Mouse (Mus musculus) G1E (cell line): ENCODE measurements around the gene Naa38.

Source experiments
- CTCF ChIP-seq: IDR thresholded peaks from 2 replicates; pipeline ENCODE4 v1.5.1; 2012; ENCODE audit warnings: low read depth, low read length, inconsistent platforms, mixed read lengths
- GATA1 ChIP-seq: IDR thresholded peaks from 2 replicates; pipeline ENCODE4 v1.6.1; 2012; ENCODE audit warnings: borderline replicate concordance, low read length, inconsistent platforms, mixed read lengths
- TAL1 ChIP-seq: conservative IDR thresholded peaks from 2 replicates; pipeline ENCODE4 v1.6.1; 2012; ENCODE audit warnings: low read depth, low read length, inconsistent platforms, mixed read lengths

GRCm38 (mm10) chr11:69366157-69366854 lies 29.0 kb upstream of the Naa38 start:
- TF ChIP-seq GATA1 (no peak), CTCF (no peak), TAL1 (no peak)
